Mouse (Mus musculus) MEL (cell line): Measurements from ENCODE around the gene Cdh4. TPM values are rescaled to one million over a fixed set of nuclear protein-coding genes. Genes with fewer than 3 reads are reported as not detected.

Experiments
- DNase-seq: peaks from one replicate; pipeline ENCODE4 v3.0.0; 2011; ENCODE audit warnings: low read depth, low spot score
- H3K27ac ChIP-seq: 2 replicates; pipeline ENCODE4 v1.5.1; 2012; ENCODE audit warnings: low read depth, mild to moderate bottlenecking, control low read depth, low read length, moderate library complexity; ENCODE audit not compliant: control insufficient read depth
- H3K27me3 ChIP-seq, 2 experiments: fragments of 150-350 bp in 1 of 2; sonication (generic) in 1 of 2; 2 replicates each; pipeline ENCODE4 v1.6.1; 2012; ENCODE audit warnings: low read length in 2 of 2, mild to moderate bottlenecking in 2 of 2, improper control_type of control experiment in 1 of 2, moderate library complexity in 1 of 2; ENCODE audit not compliant: insufficient read depth in 2 of 2, control insufficient read depth in 1 of 2
- H3K36me3 ChIP-seq, 2 experiments: 2 replicates each; pipeline ENCODE4 v1.6.1; 2012 to 2014; ENCODE audit warnings: low read length in 2 of 2, improper control_type of control experiment in 1 of 2, inconsistent platforms in 1 of 2, mild to moderate bottlenecking in 1 of 2; ENCODE audit not compliant: insufficient read depth in 2 of 2, control insufficient read depth in 1 of 2
- H3K4me1 ChIP-seq, 2 experiments: fragments of 150-350 bp in 1 of 2; sonication (generic) in 1 of 2; 2 replicates each; pipeline ENCODE4 v1.6.1; 2012; ENCODE audit warnings: low read length in 2 of 2, improper control_type of control experiment in 1 of 2, mild to moderate bottlenecking in 1 of 2; ENCODE audit not compliant: insufficient read depth in 2 of 2, control insufficient read depth in 1 of 2
- H3K4me3 ChIP-seq, 2 experiments: fragments of 150-350 bp in 1 of 2; sonication (generic) in 1 of 2; 2 replicates each; pipeline ENCODE4 v1.5.1; 2012; ENCODE audit warnings: low read depth in 2 of 2, low read length in 2 of 2, mild to moderate bottlenecking in 2 of 2, moderate library complexity in 2 of 2, control low read depth in 1 of 2, improper control_type of control experiment in 1 of 2; ENCODE audit not compliant: control insufficient read depth in 1 of 2, insufficient read depth in 1 of 2
- H3K79me2 ChIP-seq: 2 replicates; pipeline ENCODE4 v1.6.1; 2012; ENCODE audit warnings: mild to moderate bottlenecking, low read length, moderate library complexity; ENCODE audit not compliant: control insufficient read depth, poor library complexity, insufficient read depth
- H3K9ac ChIP-seq: 2 replicates; pipeline ENCODE4 v1.6.1; 2012; ENCODE audit warnings: low read depth, mild to moderate bottlenecking, control low read depth, low read length, moderate library complexity; ENCODE audit not compliant: control insufficient read depth, poor library complexity, severe bottlenecking
- H3K9me3 ChIP-seq: fragments of 150-350 bp; sonication (generic); replicated peaks from 2 replicates; pipeline ENCODE4 v1.6.1; 2012; ENCODE audit warnings: mild to moderate bottlenecking, low read length, improper control_type of control experiment, moderate library complexity; ENCODE audit not compliant: insufficient read depth
- BHLHE40 ChIP-seq: IDR thresholded peaks from 2 replicates; pipeline ENCODE4 v1.6.1; 2012; ENCODE audit warnings: low read depth, mild to moderate bottlenecking, inconsistent platforms, low read length, improper control_type of control experiment, borderline replicate concordance
- CHD1 ChIP-seq: IDR thresholded peaks from 2 replicates; pipeline ENCODE4 v1.6.1; 2012; ENCODE audit warnings: low read depth, mild to moderate bottlenecking, inconsistent platforms, low read length, improper control_type of control experiment
- CTCF ChIP-seq, 3 experiments: IDR thresholded peaks in 2 of 3; conservative IDR thresholded peaks in 1 of 3; 2 replicates each; pipeline ENCODE4 v1.5.1; 2011 to 2012; ENCODE audit warnings: low read length in 3 of 3, low read depth in 2 of 3, mild to moderate bottlenecking in 2 of 3, improper control_type of control experiment in 1 of 3, inconsistent platforms in 1 of 3, mixed read lengths in 1 of 3, moderate library complexity in 1 of 3; ENCODE audit not compliant: control insufficient read depth in 1 of 3, insufficient read depth in 1 of 3, poor library complexity in 1 of 3, severe bottlenecking in 1 of 3
- ELF1 ChIP-seq: IDR thresholded peaks from 2 replicates; pipeline ENCODE4 v1.6.1; 2014; ENCODE audit warnings: low read depth, mild to moderate bottlenecking, inconsistent platforms, low read length, improper control_type of control experiment, moderate library complexity
- EP300 ChIP-seq, 2 experiments: IDR thresholded peaks; 2 replicates each; pipeline ENCODE4 v1.6.1; 2011; ENCODE audit warnings: improper control_type of control experiment in 2 of 2, low read length in 2 of 2, low read depth in 1 of 2, mild to moderate bottlenecking in 1 of 2
- GATA1 ChIP-seq: IDR thresholded peaks from 2 replicates; pipeline ENCODE4 v1.6.1; 2011; ENCODE audit warnings: low read depth, low read length, improper control_type of control experiment
- MAFK ChIP-seq: IDR thresholded peaks from 2 replicates; pipeline ENCODE4 v1.6.1; 2011; ENCODE audit warnings: low read depth, mild to moderate bottlenecking, low read length, improper control_type of control experiment, borderline replicate concordance
- MEF2A ChIP-seq: IDR thresholded peaks from 2 replicates; pipeline ENCODE4 v1.6.1; 2014; ENCODE audit warnings: low read depth, mild to moderate bottlenecking, inconsistent platforms, low read length, improper control_type of control experiment; ENCODE audit not compliant: poor library complexity, insufficient replicate concordance, severe bottlenecking; ENCODE audit errors: extremely low read depth
- NRF1 ChIP-seq: IDR thresholded peaks from 2 replicates; pipeline ENCODE4 v1.6.1; 2014; ENCODE audit warnings: low read depth, mild to moderate bottlenecking, inconsistent platforms, low read length, improper control_type of control experiment, moderate library complexity; ENCODE audit not compliant: poor library complexity, insufficient read depth, severe bottlenecking
- POLR2AphosphoS2 ChIP-seq: IDR thresholded peaks from 2 replicates; pipeline ENCODE4 v1.6.1; 2011; ENCODE audit warnings: low read length, improper control_type of control experiment
- POLR2AphosphoS5 ChIP-seq: IDR thresholded peaks from 2 replicates; pipeline ENCODE4 v1.6.1; 2012; ENCODE audit warnings: low read depth, borderline replicate concordance, mild to moderate bottlenecking, inconsistent platforms, low read length, moderate library complexity, mixed read lengths
- RAD21 ChIP-seq: IDR thresholded peaks from 2 replicates; pipeline ENCODE4 v1.6.1; 2011; ENCODE audit warnings: mild to moderate bottlenecking, low read depth, low read length, improper control_type of control experiment
- SIN3A ChIP-seq: IDR thresholded peaks from 2 replicates; pipeline ENCODE4 v1.6.1; 2012; ENCODE audit warnings: low read length, improper control_type of control experiment, inconsistent platforms
- TAL1 ChIP-seq: IDR thresholded peaks from 2 replicates; pipeline ENCODE4 v1.6.1; 2012; ENCODE audit warnings: mild to moderate bottlenecking, inconsistent platforms, low read length, moderate library complexity, mixed read lengths
- TCF12 ChIP-seq: IDR thresholded peaks from 2 replicates; pipeline ENCODE4 v1.6.1; 2014; ENCODE audit warnings: low read depth, mild to moderate bottlenecking, inconsistent platforms, low read length, improper control_type of control experiment, moderate library complexity
- ZMIZ1 ChIP-seq: IDR thresholded peaks from 2 replicates; pipeline ENCODE4 v1.6.1; 2012; ENCODE audit warnings: low read depth, mild to moderate bottlenecking, inconsistent platforms, low read length, improper control_type of control experiment, moderate library complexity
- polyA plus RNA-seq, 2 experiments: library from polyadenylated mRNA; stranded (reverse) in 1 of 2; unstranded in 1 of 2; fragments of >175 nt in 1 of 2; fragments of >200 nt in 1 of 2; gene quantifications; 2 replicates each; pipeline versions ENCODE4 v1.2.1 to v1.2.4; 2012; ENCODE audit warnings: low replicate concordance in 2 of 2, low read depth in 1 of 2; ENCODE audit not compliant: insufficient read length in 2 of 2, insufficient read depth in 1 of 2, missing spikeins in 1 of 2
- total RNA-seq: library from RNA; depleted of rRNA; stranded (reverse); fragments of 300-350 nt; gene quantifications from 2 replicates; pipeline ENCODE4 v1.2.3, GENCODE M21; 2012

The Cdh4 gene
- total and polyA plus RNA-seq, 3 experiments: not detected

- Histone ChIP-seq H3K9me3 (no peaks in the 10 kb centered on the region), H3K27me3 (no peaks in the 10 kb centered on the region), H3K27ac (no peak overlapping the region), H3K4me1 (no peaks in the 10 kb centered on the region), H3K36me3 (no peaks in the 10 kb centered on the region), H3K4me3 (no peak overlapping the region), H3K9ac (no peak overlapping the region), H3K79me2 (no peaks in the 10 kb centered on the region)
- no peak for DNase-seq
- TF ChIP-seq CHD1: no peak
These were observed 271.1 kb downstream of the Cdh4 start for GRCm38 (mm10) chr2:179713326-179713725.

GRCm38 (mm10) chr2:179714145-179714544 is 271.9 kb downstream of the Cdh4 start:
- TF ChIP-seq EP300 (IDR thresholded peaks at IDR 0.05; ENCODE audit: low read depth in 1 of 2, low read length in 2 of 2): no peak
- TF ChIP-seq NRF1: no peak
- TF ChIP-seq ELF1: no peak
- no peak for TF ChIP-seq ZMIZ1
- TF ChIP-seq TAL1: no peak
- TF ChIP-seq MEF2A: no peak
- TF ChIP-seq CTCF (IDR thresholded peaks at IDR 0.05 in 2 of 3, conservative IDR thresholded peaks at IDR 0.05 in 1 of 3; ENCODE audit: control insufficient read depth in 1 of 3, insufficient read depth in 1 of 3, low read depth in 2 of 3, low read length in 3 of 3, poor library complexity in 1 of 3, severe bottlenecking in 1 of 3): no peak
- no peak for TF ChIP-seq GATA1
- TF ChIP-seq MAFK: no peak
- TF ChIP-seq RAD21: no peak
- no peak for TF ChIP-seq TCF12
- TF ChIP-seq BHLHE40: no peak
- no peak for TF ChIP-seq POLR2AphosphoS2
- TF ChIP-seq, all 39 proteins: peak for 0
- no peaks in the 10 kb centered on the region for H3K4me1 ChIP-seq
- H3K9me3 ChIP-seq: no peaks in the 10 kb centered on the region
- H3K27ac ChIP-seq: no peak overlapping the region
- no peaks in the 10 kb centered on the region for H3K79me2 ChIP-seq
- no peak overlapping the region for H3K4me3 ChIP-seq
- no peaks in the 10 kb centered on the region for H3K36me3 ChIP-seq
- H3K9ac ChIP-seq: no peak overlapping the region
- DNase-seq: no peak
- no peaks in the 10 kb centered on the region for H3K27me3 ChIP-seq

- no peak overlapping the region for H3K27ac ChIP-seq
- H3K4me1 ChIP-seq: no peaks in the 10 kb centered on the region
- H3K27me3 ChIP-seq: no peaks in the 10 kb centered on the region
- H3K4me3 ChIP-seq: no peak overlapping the region
- DNase-seq: no peak
- H3K36me3 ChIP-seq: no peaks in the 10 kb centered on the region
- H3K9ac ChIP-seq: no peak overlapping the region
- no peaks in the 10 kb centered on the region for H3K79me2 ChIP-seq
- no peak for TF ChIP-seq POLR2AphosphoS5
- TF ChIP-seq SIN3A: no peak
- no peaks in the 10 kb centered on the region for H3K9me3 ChIP-seq
These were observed 273.1 kb downstream of the Cdh4 start for GRCm38 (mm10) chr2:179715375-179715774.
